Mouse (Mus musculus): ENCODE data around the gene Tsga10ip. TPM values are rescaled to one million over a fixed set of nuclear protein-coding genes. Genes with fewer than 3 reads are reported as not detected.
A peak's percentile ranks its signal among the peaks of the same experiment; 100 is the strongest.

The Tsga10ip gene
- polyA plus RNA-seq, 2 experiments = 0.14 TPM; not detected in 1

GRCm38 (mm10) chr19:5419630-5420029, 17.3 kb upstream of the Tsga10ip start:
- peaks cover 10% of the 10 kb centered on the region for H3K4me1 ChIP-seq (ENCODE audit: control insufficient read depth, insufficient read depth, low read length)
- ATAC-seq (ENCODE audit: low FRiP score, low read depth) = no peak
- H3K36me3 ChIP-seq (ENCODE audit: control insufficient read depth, insufficient read depth, low read length) = peaks cover 41% of the 10 kb centered on the region
- TF ChIP-seq POLR2A (IDR thresholded peaks at IDR 0.05; ENCODE audit: borderline replicate concordance, extremely low read depth, insufficient read depth, insufficient read length) = no peak
- DNase-seq (ENCODE audit: low spot score) = no peak
- no peaks in the 10 kb centered on the region for H3K27me3 ChIP-seq (ENCODE audit: control insufficient read depth, insufficient read depth, low read length)
- H3K9me3 ChIP-seq (ENCODE audit: control insufficient read depth, low read length) = no peaks in the 10 kb centered on the region
- no peak overlapping the region for H3K4me2 ChIP-seq (replicated peaks; ENCODE audit: low read depth, low read length, severe bottlenecking)
- 90% methylated on average over 9 of the region's 9 CpGs for WGBS
- no peak overlapping the region for H3K4me3 ChIP-seq (replicated peaks; ENCODE audit: low read length)
- H3K9ac ChIP-seq (ENCODE audit: low read depth, low read length, severe bottlenecking) = no peak overlapping the region
- H3K27ac ChIP-seq (replicated peaks; ENCODE audit: low read depth, low read length) = no peak overlapping the region

GRCm38 (mm10) chr19:5418750-5419466, 16.6 kb upstream of the Tsga10ip start:
- TF ChIP-seq POLR2A (IDR thresholded peaks at IDR 0.05; ENCODE audit: borderline replicate concordance, extremely low read depth, insufficient read depth, insufficient read length) = no peak
- ATAC-seq (ENCODE audit: low FRiP score, low read depth) (no peak), DNase-seq (ENCODE audit: low spot score) (no peak)
- Histone ChIP-seq H3K27me3 (ENCODE audit: control insufficient read depth, insufficient read depth, low read length) (no peaks in the 10 kb centered on the region), H3K4me2 (replicated peaks; ENCODE audit: low read depth, low read length, severe bottlenecking) (no peak overlapping the region), H3K9ac (ENCODE audit: low read depth, low read length, severe bottlenecking) (no peak overlapping the region), H3K4me1 (ENCODE audit: control insufficient read depth, insufficient read depth, low read length) (peaks cover 9% of the 10 kb centered on the region), H3K27ac (replicated peaks; ENCODE audit: low read depth, low read length) (no peak overlapping the region), H3K9me3 (ENCODE audit: control insufficient read depth, low read length) (no peaks in the 10 kb centered on the region), H3K36me3 (ENCODE audit: control insufficient read depth, insufficient read depth, low read length) (peaks cover 41% of the 10 kb centered on the region), H3K4me3 (replicated peaks; ENCODE audit: low read length) (no peak overlapping the region)
- 98% methylated on average over 8 of the region's 8 CpGs for WGBS

- ATAC-seq (ENCODE audit: low FRiP score, low read depth) (no peak), DNase-seq (ENCODE audit: low spot score) (no peak)
- H3K27ac ChIP-seq (replicated peaks; ENCODE audit: low read depth, low read length) = no peak overlapping the region
- H3K9ac ChIP-seq (ENCODE audit: low read depth, low read length, severe bottlenecking) = no peak overlapping the region
- 0 out of 2 replicates have a peak, but pooled peaks cover 2% of the 10 kb centered on the region for H3K4me1 ChIP-seq (ENCODE audit: control insufficient read depth, insufficient read depth, low read length)
- TF ChIP-seq POLR2A (IDR thresholded peaks at IDR 0.05; ENCODE audit: borderline replicate concordance, extremely low read depth, insufficient read depth, insufficient read length) = no peak
- H3K4me3 ChIP-seq (replicated peaks; ENCODE audit: low read length) = no peak overlapping the region
- H3K9me3 ChIP-seq (ENCODE audit: control insufficient read depth, low read length) = no peaks in the 10 kb centered on the region
- WGBS = 44% methylated on average over 2 of the region's 2 CpGs
- peaks cover 4% of the 10 kb centered on the region; the same call in 1 of the 2 replicates for H3K36me3 ChIP-seq (ENCODE audit: control insufficient read depth, insufficient read depth, low read length)
- no peaks in the 10 kb centered on the region for H3K27me3 ChIP-seq (ENCODE audit: control insufficient read depth, insufficient read depth, low read length)
- no peak overlapping the region for H3K4me2 ChIP-seq (replicated peaks; ENCODE audit: low read depth, low read length, severe bottlenecking)
Measured at GRCm38 (mm10) chr19:5414534-5414957, 12.2 kb upstream of the Tsga10ip start.

GRCm38 (mm10) chr19:5413840-5414239, 11.5 kb upstream of the Tsga10ip start:
- Histone ChIP-seq H3K9me3 (ENCODE audit: control insufficient read depth, low read length) (no peaks in the 10 kb centered on the region), H3K4me2 (replicated peaks; ENCODE audit: low read depth, low read length, severe bottlenecking) (no peak overlapping the region), H3K27me3 (ENCODE audit: control insufficient read depth, insufficient read depth, low read length) (no peaks in the 10 kb centered on the region), H3K27ac (replicated peaks; ENCODE audit: low read depth, low read length) (no peak overlapping the region), H3K9ac (ENCODE audit: low read depth, low read length, severe bottlenecking) (no peak overlapping the region), H3K4me3 (replicated peaks; ENCODE audit: low read length) (no peak overlapping the region), H3K4me1 (ENCODE audit: control insufficient read depth, insufficient read depth, low read length) (0 out of 2 replicates have a peak, but pooled peaks cover 5% of the 10 kb centered on the region), H3K36me3 (ENCODE audit: control insufficient read depth, insufficient read depth, low read length) (peaks cover 3% of the 10 kb centered on the region; the same call in 1 of the 2 replicates)
- 71% methylated on average over 4 of the region's 4 CpGs for WGBS
- ATAC-seq (ENCODE audit: low FRiP score, low read depth) (no peak), DNase-seq (ENCODE audit: low spot score) (no peak)
- no peak for TF ChIP-seq POLR2A (IDR thresholded peaks at IDR 0.05; ENCODE audit: borderline replicate concordance, extremely low read depth, insufficient read depth, insufficient read length)

DNA sequence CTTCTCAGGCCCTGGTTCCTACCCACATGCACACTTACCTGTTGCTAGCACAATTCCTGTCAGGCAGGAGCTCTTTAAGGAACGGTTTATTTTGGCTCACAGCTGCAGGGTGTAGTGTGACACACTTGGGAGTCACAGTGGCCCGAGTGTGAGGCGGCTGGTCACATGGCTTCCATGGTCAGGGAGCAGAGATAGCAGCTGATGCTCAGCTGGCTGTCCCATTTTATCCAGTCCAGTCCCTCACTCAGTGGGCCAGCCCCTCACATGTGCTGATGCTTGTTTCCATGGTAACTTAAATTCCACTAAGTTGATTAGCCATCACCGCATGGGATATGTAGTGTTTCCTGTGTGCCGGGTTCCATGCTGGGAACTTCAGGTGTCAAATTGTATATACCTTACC, 9.6 kb upstream of the Tsga10ip start:
- Histone ChIP-seq H3K4me3 (replicated peaks; ENCODE audit: low read length) (no peak overlapping the region), H3K4me1 (ENCODE audit: control insufficient read depth, insufficient read depth, low read length) (peaks cover 9% of the 10 kb centered on the region; the same call in 1 of the 2 replicates), H3K9me3 (ENCODE audit: control insufficient read depth, low read length) (no peaks in the 10 kb centered on the region), H3K27me3 (ENCODE audit: control insufficient read depth, insufficient read depth, low read length) (no peaks in the 10 kb centered on the region), H3K4me2 (replicated peaks; ENCODE audit: low read depth, low read length, severe bottlenecking) (no peak overlapping the region), H3K9ac (ENCODE audit: low read depth, low read length, severe bottlenecking) (no peak overlapping the region), H3K27ac (replicated peaks; ENCODE audit: low read depth, low read length) (no peak overlapping the region), H3K36me3 (ENCODE audit: control insufficient read depth, insufficient read depth, low read length) (no peaks in the 10 kb centered on the region)
- ATAC-seq (ENCODE audit: low FRiP score, low read depth) (0 out of 2 replicates have a peak, but pooled peaks have one; percentile 24), DNase-seq (ENCODE audit: low spot score) (no peak)
- WGBS = 54% methylated on average over 5 of the region's 5 CpGs
- TF ChIP-seq POLR2A (IDR thresholded peaks at IDR 0.05; ENCODE audit: borderline replicate concordance, extremely low read depth, insufficient read depth, insufficient read length) = no peak

Measured in limb, embryonic 14.5 days (tissue).